Mouse (Mus musculus): ENCODE measurements around the gene Etl4.

DNA sequence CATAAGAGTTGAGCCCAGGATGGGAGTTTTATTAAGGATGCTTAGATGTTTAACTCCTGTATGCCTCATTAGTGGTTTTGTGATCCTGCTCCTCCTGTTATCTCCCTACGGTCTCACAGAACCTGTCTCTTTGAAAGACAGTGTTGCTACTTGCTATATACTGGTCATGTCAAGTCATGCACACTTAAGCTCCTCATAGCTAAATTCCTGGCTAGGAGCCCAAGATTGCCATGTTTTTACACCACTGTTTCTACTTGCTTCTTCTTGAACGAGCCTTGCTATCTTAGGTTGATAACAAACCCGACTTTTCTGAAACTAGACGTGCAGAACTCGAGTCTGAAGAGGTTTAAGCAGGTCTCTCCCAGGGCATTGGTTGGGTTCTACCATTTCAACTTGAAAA is 710.3 kb downstream of the Etl4 start:
- no peak for TF ChIP-seq CTCF (IDR thresholded peaks at IDR 0.05; ENCODE audit: low read depth)
- no peak for TF ChIP-seq EP300 (IDR thresholded peaks at IDR 0.05; ENCODE audit: low read depth)

Data from liver, embryonic 14.5 days (tissue).